Mouse (Mus musculus) liver, postnatal 0 days (tissue): ENCODE results near the gene Vps45.

ENCODE experiments used
- CTCF ChIP-seq: sonication (generic); IDR thresholded peaks from 2 replicates; pipeline ENCODE4 v1.5.1; 2016; ENCODE audit warnings: antibody characterized with exemption, low read depth
- EP300 ChIP-seq: IDR thresholded peaks from 2 replicates; pipeline ENCODE4 v1.6.1; 2016; ENCODE audit warnings: antibody characterized with exemption, low read depth, mild to moderate bottlenecking

DNA sequence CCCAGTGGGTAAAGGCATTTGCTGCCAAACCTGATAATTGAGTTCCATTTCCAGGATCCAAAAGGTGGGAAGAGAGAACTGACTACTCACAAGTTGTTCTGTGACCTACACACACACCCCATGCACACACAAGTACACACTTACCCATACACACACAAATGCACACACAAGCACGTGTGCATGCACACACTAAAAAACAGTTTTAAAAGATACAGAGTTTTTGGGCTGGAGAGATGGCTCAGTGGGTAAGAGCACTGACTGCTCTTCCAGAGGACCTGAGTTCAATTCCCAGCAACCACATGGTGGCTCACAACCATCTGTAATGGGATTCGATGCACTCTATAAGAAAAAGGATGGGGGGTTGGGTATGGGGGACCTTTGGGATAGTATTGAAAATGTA is 5.0 kb upstream of the Vps45 start:
- TF ChIP-seq CTCF = no peak
- no peak for TF ChIP-seq EP300
